Mouse (Mus musculus): Measurements from ENCODE around the gene Rras. TPM values are rescaled to one million over a fixed set of nuclear protein-coding genes. Genes with fewer than 3 reads are reported as not detected.
A peak's percentile ranks its signal among the peaks of the same experiment; 100 is the strongest.

Rras gene
- total RNA-seq, 2 experiments from 2014 or later, result 11.8 to 12.2 TPM

- H3K4me3 ChIP-seq, result no peak overlapping the region
- intact Hi-C loops (cut with DNase I), result no loop called here
- no peak overlapping the region for H3K27ac ChIP-seq
- TF ChIP-seq CTCF (IDR thresholded peaks at IDR 0.05), result no peak
- no peak for DNase-seq (ENCODE audit: extremely low spot score in 1 of 2, low spot score in 2 of 2)
These were observed 31.3 kb downstream of the Rras start for GRCm38 (mm10) chr7:45048923-45049657.

- Histone ChIP-seq H3K4me3 (peak overlapping the region; percentile 87), H3K27ac (no peak overlapping the region; the same call in 1 of the 2 replicates)
- no peak for TF ChIP-seq CTCF (IDR thresholded peaks at IDR 0.05)
- intact Hi-C loops (cut with DNase I), result no loop called here
- peak; percentile 53 to 70 for DNase-seq (ENCODE audit: extremely low spot score in 1 of 2, low spot score in 2 of 2)
These were observed 33.3 kb downstream of the Rras start for GRCm38 (mm10) chr7:45050945-45051600.

GRCm38 (mm10) chr7:45051601-45051974, 33.8 kb downstream of the Rras start:
- no peak for DNase-seq (ENCODE audit: extremely low spot score in 1 of 2, low spot score in 2 of 2)
- Histone ChIP-seq H3K27ac (peak overlapping the region; percentile 99; the same call in 1 of the 2 replicates), H3K4me3 (peak overlapping the region; percentile 87)
- intact Hi-C loops (cut with DNase I), result no loop called here
- TF ChIP-seq CTCF (IDR thresholded peaks at IDR 0.05), result no peak

- H3K27ac ChIP-seq, result peak overlapping the region; percentile 99
- intact Hi-C loops (cut with DNase I), result loop anchor here (2.0 kb wide), 1 partner anchor 36 kb away; the partner anchor contains the start of genes Rras and Scaf1
- peak overlapping the region; percentile 87 for H3K4me3 ChIP-seq
- peak; percentile 40 to 57 for DNase-seq (ENCODE audit: extremely low spot score in 1 of 2, low spot score in 2 of 2)
- no peak for TF ChIP-seq CTCF (IDR thresholded peaks at IDR 0.05)
These were observed 34.6 kb downstream of the Rras start for GRCm38 (mm10) chr7:45052181-45052861.

DNA sequence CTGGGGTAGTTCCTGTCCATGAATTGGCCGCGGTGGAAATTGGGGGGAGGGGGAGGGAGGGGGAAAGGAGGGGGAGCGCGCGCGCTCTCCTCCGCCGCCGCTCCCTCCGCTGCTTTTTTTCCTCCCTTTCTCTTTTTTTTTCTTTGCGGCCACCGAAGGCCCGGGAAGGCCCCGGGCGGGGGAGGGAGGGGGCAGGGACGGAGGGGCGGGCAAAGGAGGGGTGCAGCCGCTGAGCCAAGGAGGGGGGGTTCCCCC, 35.0 kb downstream of the Rras start, which contains the start of gene Prr12:
Gene Prr12 (minus strand): TSS at position 20 of the 255 bp plus-strand sequence.
- TF ChIP-seq CTCF (IDR thresholded peaks at IDR 0.05), result no peak
- no peak for DNase-seq (ENCODE audit: extremely low spot score in 1 of 2, low spot score in 2 of 2)
- Histone ChIP-seq H3K4me3 (peak within 1 kb of the TSS; percentile 87), H3K27ac (peak within 1 kb of the TSS; percentile 99)
- intact Hi-C loops (cut with DNase I), result loop anchor here (2.0 kb wide), 1 partner anchor 36 kb away; the partner anchor contains the start of genes Rras and Scaf1

GRCm38 (mm10) chr7:45053117-45053930, 35.6 kb downstream of the Rras start:
- intact Hi-C loops (cut with DNase I), result loop anchor here (2.0 kb wide), 1 partner anchor 37 kb away; the partner anchor contains the start of genes Rras and Scaf1
- Histone ChIP-seq H3K4me3 (peak overlapping the region; percentile 87), H3K27ac (peak overlapping the region; percentile 99)
- no peak for TF ChIP-seq CTCF (IDR thresholded peaks at IDR 0.05)
- peak; percentile 67 to 72 for DNase-seq (ENCODE audit: extremely low spot score in 1 of 2, low spot score in 2 of 2)

DNA sequence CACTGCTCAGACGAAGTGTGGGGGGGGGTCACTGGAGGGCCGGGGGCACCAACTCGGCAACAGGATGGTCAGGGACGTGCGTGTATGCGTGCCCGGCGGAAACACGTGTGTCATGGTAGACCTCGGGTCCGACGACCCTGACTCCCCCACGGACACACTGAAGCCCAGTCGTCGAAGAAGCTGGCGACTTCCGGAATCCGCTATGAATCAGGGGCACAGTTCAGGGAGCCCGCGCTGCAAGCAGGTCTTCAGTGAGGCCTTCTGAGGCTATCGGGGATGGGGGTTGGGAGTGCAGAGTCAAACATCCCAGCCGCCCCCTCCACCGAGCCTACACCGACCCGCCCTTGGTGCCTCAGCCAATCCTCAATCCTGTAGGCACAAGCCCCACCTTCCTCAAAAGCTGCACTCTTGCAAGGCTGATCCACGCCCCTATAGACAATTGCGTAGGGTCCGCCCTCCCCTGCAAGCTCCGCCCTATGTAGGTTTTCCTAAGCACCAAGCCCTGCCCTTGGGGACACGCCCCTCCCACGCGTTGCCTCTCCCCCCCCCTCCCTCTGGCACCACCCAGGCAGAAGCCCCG, 36.3 kb downstream of the Rras start:
- Histone ChIP-seq H3K27ac (peak overlapping the region; percentile 99), H3K4me3 (peak overlapping the region; percentile 87)
- intact Hi-C loops (cut with DNase I), result loop anchor here (2.0 kb wide), 1 partner anchor 37 kb away; the partner anchor contains the start of genes Rras and Scaf1
- DNase-seq (ENCODE audit: extremely low spot score in 1 of 2, low spot score in 2 of 2), result peak; percentile 82 to 91
- TF ChIP-seq CTCF (IDR thresholded peaks at IDR 0.05), result no peak

- no peak for TF ChIP-seq CTCF (IDR thresholded peaks at IDR 0.05)
- intact Hi-C loops (cut with DNase I), result no loop called here
- Histone ChIP-seq H3K4me3 (no peak overlapping the region), H3K27ac (no peak overlapping the region; the same call in 1 of the 2 replicates)
- DNase-seq (ENCODE audit: extremely low spot score in 1 of 2, low spot score in 2 of 2), result no peak
These were observed 38.7 kb downstream of the Rras start for GRCm38 (mm10) chr7:45056329-45056971.

DNA sequence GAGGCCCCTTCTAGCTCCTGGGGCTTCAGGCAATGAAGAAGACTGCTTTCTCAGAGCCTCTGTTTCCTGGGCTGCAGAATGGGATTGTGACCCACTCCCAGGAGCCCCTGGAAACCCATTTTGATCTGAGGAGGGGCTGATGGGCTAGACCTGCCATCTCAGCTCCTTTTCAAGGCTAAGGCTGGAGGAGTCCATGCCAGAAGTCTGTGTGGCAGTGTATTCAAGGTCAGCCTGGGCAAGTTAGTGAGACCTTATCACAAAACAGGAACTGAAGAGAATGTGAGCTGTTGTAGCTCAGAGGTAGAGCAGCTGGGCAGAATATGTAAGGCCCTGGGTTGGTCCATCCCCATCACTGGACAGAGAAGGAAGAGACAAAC, 39.2 kb downstream of the Rras start:
- no peak overlapping the region; the same call in 1 of the 2 replicates for H3K27ac ChIP-seq
- H3K4me3 ChIP-seq, result no peak overlapping the region
- TF ChIP-seq CTCF (IDR thresholded peaks at IDR 0.05), result no peak
- DNase-seq (ENCODE audit: extremely low spot score in 1 of 2, low spot score in 2 of 2), result no peak
- intact Hi-C loops (cut with DNase I), result no loop called here

Data from left cerebral cortex, adult 2 months (tissue).